Mouse (Mus musculus) hematopoietic stem cell, adult 5-6 weeks (primary cell): Measurements from ENCODE around the gene Tiparp. TPM values are rescaled to one million over a fixed set of nuclear protein-coding genes. Genes with fewer than 3 reads are reported as not detected.

ENCODE experiments used
- ATAC-seq, 2 experiments: fragments of 125-278 bp in 1 of 2; replicated peaks in 1 of 2; 2 replicates each; pipeline ENCODE4 v1.8.0; 2016 to 2017; ENCODE audit warnings: inconsistent platforms in 2 of 2, mild to moderate bottlenecking in 2 of 2, moderate number of reproducible peaks in 2 of 2, low read depth in 1 of 2, moderate TSS enrichment in 1 of 2; ENCODE audit not compliant: low FRiP score in 2 of 2, poor library complexity in 2 of 2, severe bottlenecking in 2 of 2, insufficient read depth in 1 of 2, low TSS enrichment in 1 of 2
- total RNA-seq: library from RNA; stranded (forward); fragments of 172-1452, 232-1000 nt; gene quantifications from 2 replicates; pipeline ENCODE4 v1.2.3, GENCODE M21; 2017

Tiparp gene
- total RNA-seq, 1 experiment from 2014 or later = 50.8 TPM

DNA sequence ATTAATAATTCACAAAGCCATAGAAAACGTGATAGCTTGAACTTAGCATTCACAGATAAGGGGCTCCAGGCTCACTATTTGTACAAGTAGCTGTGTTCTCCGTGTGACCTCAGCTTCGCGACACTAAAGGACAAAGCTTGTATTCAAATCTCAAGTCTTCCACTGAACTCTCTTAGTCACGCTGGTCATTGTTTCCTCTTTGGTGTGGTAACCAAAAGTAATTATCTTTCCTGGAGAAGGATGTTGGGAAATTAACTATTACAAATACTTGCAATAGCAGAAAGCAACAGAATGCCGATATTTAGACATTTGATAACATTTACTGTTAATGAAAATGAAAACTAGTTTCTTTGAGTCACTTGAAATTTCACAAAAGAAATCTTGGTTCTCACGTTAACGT is 4.8 kb upstream of the Tiparp start:
- no peak for ATAC-seq

DNA sequence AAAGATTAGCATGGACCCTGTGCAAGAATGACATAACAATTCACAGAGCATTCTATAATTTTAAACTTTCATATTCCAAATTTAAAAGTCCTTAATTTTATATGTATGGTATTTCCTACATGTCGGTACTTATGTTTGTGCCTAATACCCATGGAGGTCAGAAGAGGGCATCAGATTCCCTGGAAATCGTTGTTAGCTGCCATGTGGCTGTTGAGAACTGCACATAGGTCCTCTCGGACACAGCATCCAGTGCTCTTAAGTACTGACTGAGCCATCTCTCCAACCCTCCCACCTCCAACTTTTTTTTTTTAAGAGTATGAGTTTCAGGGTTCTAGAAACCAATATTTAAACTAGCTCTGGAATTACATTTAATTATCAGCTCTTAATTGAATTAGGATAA is 2.5 kb upstream of the Tiparp start:
- no peak for ATAC-seq

DNA sequence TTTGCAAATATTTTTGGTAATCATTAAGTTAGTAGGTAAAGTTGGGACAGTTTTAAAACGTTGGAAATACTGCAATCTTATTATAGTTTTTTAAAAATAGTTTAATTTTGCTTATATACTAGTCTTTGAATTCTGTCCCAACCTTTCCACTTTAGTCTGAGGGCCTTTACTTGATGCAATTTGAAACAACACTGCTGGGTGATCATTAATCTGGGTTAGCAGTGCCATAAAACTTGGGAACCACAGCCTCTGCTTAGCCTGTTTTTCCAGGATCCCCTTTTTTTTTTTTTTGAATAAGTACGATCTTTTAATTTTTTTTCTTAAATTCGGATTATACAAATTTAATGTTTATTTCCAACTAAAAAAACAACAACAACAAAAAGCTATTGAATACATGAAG is 1.0 kb upstream of the Tiparp start:
- no peak for ATAC-seq

GRCm38 (mm10) chr3:65528614-65529470 is 632 bp downstream of the Tiparp start:
- peak; percentile 43 to 63; a peak in 3 of 4 replicates for ATAC-seq

GRCm38 (mm10) chr3:65529471-65530215 is 1.4 kb downstream of the Tiparp start:
- no peak; a peak in 1 of 4 replicates for ATAC-seq

DNA sequence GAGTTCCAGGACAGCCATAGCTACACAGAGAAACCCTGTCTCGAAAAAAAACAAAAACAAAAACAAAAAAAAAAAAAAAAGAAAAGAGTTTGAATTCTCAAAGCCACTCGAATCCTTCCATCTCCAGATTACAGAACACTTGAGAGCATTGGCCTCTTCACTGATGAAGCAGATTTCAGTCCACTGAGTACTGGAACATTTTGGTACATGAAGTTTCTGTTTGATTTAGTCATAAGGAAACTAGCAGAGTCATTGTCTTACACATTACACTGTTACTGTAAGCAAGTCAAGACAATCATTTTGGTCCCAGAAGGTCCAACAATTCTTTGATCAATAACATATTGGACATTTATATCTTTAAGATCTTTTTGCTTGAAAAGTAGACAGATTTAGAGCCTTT is 4.8 kb downstream of the Tiparp start:
- no peak for ATAC-seq

- 0 out of 4 replicates have a peak, but pooled peaks of 1 of the 2 experiments have one; percentile 13 for ATAC-seq
Observed at GRCm38 (mm10) chr3:65533598-65533997, 5.4 kb downstream of the Tiparp start.

GRCm38 (mm10) chr3:65534488-65534887 is 6.3 kb downstream of the Tiparp start:
- no peak for ATAC-seq

GRCm38 (mm10) chr3:65535087-65535761 is 7.0 kb downstream of the Tiparp start:
- no peak for ATAC-seq

- peak in 1 of 2 experiments; percentile 37; a peak in 1 of 4 replicates for ATAC-seq
Observed at GRCm38 (mm10) chr3:65537288-65537687, 9.1 kb downstream of the Tiparp start.

- ATAC-seq = no peak
Observed at GRCm38 (mm10) chr3:65540906-65541551, 12.8 kb downstream of the Tiparp start.

DNA sequence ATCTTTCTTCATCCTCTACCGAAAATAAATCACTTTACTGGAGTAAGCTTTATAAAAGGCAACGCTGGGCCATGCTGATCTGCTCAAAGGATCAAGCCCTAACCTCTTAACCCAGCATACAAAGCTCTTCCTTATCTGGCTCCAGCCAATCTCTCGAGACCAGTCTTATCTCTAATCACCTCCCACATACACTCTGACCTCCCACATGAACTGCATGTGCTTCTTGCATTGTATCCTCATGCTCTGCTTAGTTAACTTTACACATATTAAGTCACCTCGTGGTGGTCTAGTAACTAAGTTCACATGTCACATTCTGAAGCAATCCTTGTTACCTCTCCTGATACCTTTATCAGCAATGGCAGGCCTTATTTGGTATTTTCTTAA is 13.3 kb downstream of the Tiparp start:
- no peak for ATAC-seq

GRCm38 (mm10) chr3:65549785-65550184 is 21.6 kb downstream of the Tiparp start:
- ATAC-seq = no peak; a peak in 1 of 4 replicates

- no peak for ATAC-seq
Observed at GRCm38 (mm10) chr3:65551065-65551464, 22.9 kb downstream of the Tiparp start.

GRCm38 (mm10) chr3:65554633-65555032 is 26.4 kb downstream of the Tiparp start:
- ATAC-seq = no peak

DNA sequence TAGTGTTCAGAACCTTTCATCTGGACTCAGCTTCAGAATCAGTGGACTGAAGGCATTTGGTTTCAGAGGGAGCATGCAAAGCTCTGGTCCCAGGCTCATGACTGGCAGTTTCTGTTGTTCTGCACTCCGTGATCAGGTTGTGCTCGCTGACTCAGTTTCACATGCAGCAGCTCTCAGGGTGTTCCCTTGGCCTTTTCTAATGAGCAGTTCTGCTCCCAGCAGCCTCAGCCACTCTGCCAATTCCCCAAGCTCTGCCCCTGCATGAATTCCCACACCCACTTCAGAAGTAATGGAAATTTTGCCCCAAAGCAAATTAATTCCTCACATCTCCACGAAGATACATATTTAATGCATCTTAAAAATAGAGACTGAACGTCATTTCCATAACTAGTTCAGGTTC is 30.5 kb downstream of the Tiparp start:
- no peak for ATAC-seq

- no peak for ATAC-seq
Observed at GRCm38 (mm10) chr3:65562212-65562611, 34.0 kb downstream of the Tiparp start.
